In the genomic region with DNA sequence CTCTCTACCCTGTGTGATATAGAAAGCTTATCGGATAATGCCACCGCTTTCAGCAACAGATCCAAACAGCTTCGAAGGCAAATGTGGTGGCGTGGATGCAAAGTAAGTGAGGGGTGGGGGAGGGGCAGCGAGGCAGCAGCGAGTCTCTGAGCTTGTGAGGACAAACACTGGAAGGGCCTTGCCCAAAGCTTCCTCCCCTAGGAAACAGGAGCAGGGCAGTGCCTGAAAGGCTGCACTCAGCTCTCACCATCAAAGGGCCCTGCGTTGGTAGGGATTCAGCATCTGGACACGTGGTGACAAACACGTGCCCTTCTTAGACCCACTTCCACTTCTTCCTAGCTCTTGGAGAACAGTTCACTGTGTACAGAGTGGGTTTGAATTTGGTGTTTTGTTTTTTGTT, we compare ENCODE assay signal across 8 mouse cellular contexts. TPM values are rescaled to one million over a fixed set of nuclear protein-coding genes. Genes with fewer than 3 reads are reported as not detected.
DNase-seq lines count a peak whose midpoint lies in the region; ATAC-seq lines count a peak whose summit lies in the region.

No protein-coding gene starts in this region.

- peaks cover 12% of the 10 kb centered on the region for H3K4me1 ChIP-seq in forebrain, embryonic 10.5 days
- no peaks in the 10 kb centered on the region; the same call in 1 of the 2 replicates for H3K4me1 ChIP-seq in hindbrain, embryonic 14.5 days (replicated peaks; ENCODE audit: control insufficient read depth, insufficient read depth, low read length)
- H3K4me1 ChIP-seq in midbrain, embryonic 16.5 days (ENCODE audit: control insufficient read depth, insufficient read depth, low read length) = peaks cover 5% of the 10 kb centered on the region

- no peaks in the 10 kb centered on the region for H3K27me3 ChIP-seq in forebrain, embryonic 10.5 days (ENCODE audit: poor library complexity, severe bottlenecking)
- no peaks in the 10 kb centered on the region for H3K27me3 ChIP-seq in hindbrain, embryonic 14.5 days (ENCODE audit: control insufficient read depth, insufficient read depth, low read length)
- no peaks in the 10 kb centered on the region for H3K27me3 ChIP-seq in midbrain, embryonic 16.5 days (ENCODE audit: control insufficient read depth, insufficient read depth, low read depth, low read length)

- peak; percentile 77; the same call in 1 of the 2 replicates for ATAC-seq in hindbrain, embryonic 14.5 days (ENCODE audit: low FRiP score)
- ATAC-seq in midbrain, embryonic 16.5 days = peak; percentile 81

- H3K9ac ChIP-seq in hindbrain, embryonic 14.5 days = no peak overlapping the region
- no peak overlapping the region for H3K9ac ChIP-seq in midbrain, embryonic 16.5 days (ENCODE audit: low read depth, low read length)

- 5% methylated on average over 9 of the region's 9 CpGs for WGBS in forebrain, embryonic 10.5 days
- WGBS in hindbrain, embryonic 14.5 days = 4% methylated on average over 9 of the region's 9 CpGs
- WGBS in midbrain, embryonic 16.5 days = 4% methylated on average over 9 of the region's 9 CpGs

- peak overlapping the region; percentile 72 for H3K27ac ChIP-seq in forebrain, embryonic 10.5 days
- H3K27ac ChIP-seq in hindbrain, embryonic 14.5 days = no peak overlapping the region
- no peak overlapping the region for H3K27ac ChIP-seq in midbrain, embryonic 16.5 days (ENCODE audit: low read length)

- H3K36me3 ChIP-seq in forebrain, embryonic 10.5 days (replicated peaks) = peaks cover 12% of the 10 kb centered on the region
- H3K36me3 ChIP-seq in hindbrain, embryonic 14.5 days (replicated peaks; ENCODE audit: control insufficient read depth, insufficient read depth) = peaks cover 25% of the 10 kb centered on the region; the same call in 1 of the 2 replicates
- peaks cover 6% of the 10 kb centered on the region; the same call in 1 of the 2 replicates for H3K36me3 ChIP-seq in midbrain, embryonic 16.5 days (ENCODE audit: control insufficient read depth, insufficient read depth, low read length)

- intact Hi-C loops in left cerebral cortex, postnatal 14 days (cut with DNase I) = no loop called here
- intact Hi-C loops in left cerebral cortex, postnatal 36 days (cut with DNase I) = no loop called here

- peak; percentile 21 to 38 for DNase-seq in left cerebral cortex, postnatal 14 days (ENCODE audit: low spot score in 2 of 2)
- no peak for DNase-seq in left cerebral cortex, postnatal 36 days (ENCODE audit: low spot score in 2 of 2)
- peak; percentile 56 for DNase-seq in forebrain, embryonic 10.5 days (ENCODE audit: extremely low spot score, low spot score)
- DNase-seq in hindbrain, embryonic 14.5 days (ENCODE audit: low spot score) = no peak
- DNase-seq in layer of hippocampus, adult 11-12 months (ENCODE audit: low spot score) = no peak
- DNase-seq in thymus, postnatal 0 days (ENCODE audit: low spot score) = no peak
- no peak for DNase-seq in frontal cortex, postnatal 14 days (ENCODE audit: low spot score in 2 of 2)

- no peaks in the 10 kb centered on the region for H3K9me3 ChIP-seq in forebrain, embryonic 10.5 days
- H3K9me3 ChIP-seq in hindbrain, embryonic 14.5 days (ENCODE audit: control insufficient read depth, low read length) = no peaks in the 10 kb centered on the region
- H3K9me3 ChIP-seq in midbrain, embryonic 16.5 days (replicated peaks; ENCODE audit: control insufficient read depth, low read length, poor library complexity, severe bottlenecking) = no peaks in the 10 kb centered on the region

- no peak overlapping the region for H3K4me2 ChIP-seq in hindbrain, embryonic 14.5 days (replicated peaks)
- H3K4me2 ChIP-seq in midbrain, embryonic 16.5 days (ENCODE audit: low read length) = no peak overlapping the region

- no peak overlapping the region for H3K4me3 ChIP-seq in forebrain, embryonic 10.5 days
- no peak overlapping the region for H3K4me3 ChIP-seq in hindbrain, embryonic 14.5 days (replicated peaks; ENCODE audit: low read length)
- no peak overlapping the region for H3K4me3 ChIP-seq in midbrain, embryonic 16.5 days (ENCODE audit: low read depth, low read length)

RNA-seq across cellular contexts. Expression of gene Vamp4, which starts 19.1 kb away (rescaled TPM):
- total RNA-seq in left cerebral cortex, postnatal 14 days (2021) = 10 to 100 TPM; 97.6 to 98.3 TPM
- 100 to 1,000 TPM in 1 of 2 experiments, 10 to 100 TPM in 1; 99.2 to 117 TPM for total RNA-seq in left cerebral cortex, postnatal 36 days (2021)
- 49.0 and 49.2 TPM in 2 replicates for polyA plus RNA-seq in forebrain, embryonic 10.5 days (2016; fragmentation: Nextera tagmentation; extraction: Ambion mirVana)
- polyA plus RNA-seq in hindbrain, embryonic 14.5 days (2014; fragmentation: Nextera tagmentation; extraction: Ambion mirVana) = 70.6 and 80.0 TPM in 2 replicates
- 87.6 and 88.8 TPM in 2 replicates for polyA plus RNA-seq in midbrain, embryonic 16.5 days (2015; fragmentation: Nextera tagmentation; extraction: Ambion mirVana)
- polyA plus RNA-seq in thymus, postnatal 0 days (2015; fragmentation: Nextera tagmentation; extraction: Ambion mirVana) = 81.2 and 81.7 TPM in 2 replicates

RNA-seq across cellular contexts. Expression of gene Mettl13, which starts 41.1 kb away (rescaled TPM):
- 10 to 100 TPM; 10.6 to 11.8 TPM for total RNA-seq in left cerebral cortex, postnatal 14 days (2021)
- 10 to 100 TPM; 12.5 to 12.6 TPM for total RNA-seq in left cerebral cortex, postnatal 36 days (2021)
- 32.8 and 34.8 TPM in 2 replicates for polyA plus RNA-seq in forebrain, embryonic 10.5 days (2016; fragmentation: Nextera tagmentation; extraction: Ambion mirVana)
- polyA plus RNA-seq in hindbrain, embryonic 14.5 days (2014; fragmentation: Nextera tagmentation; extraction: Ambion mirVana) = 11.8 and 12.2 TPM in 2 replicates
- 18.0 and 20.1 TPM in 2 replicates for polyA plus RNA-seq in midbrain, embryonic 16.5 days (2015; fragmentation: Nextera tagmentation; extraction: Ambion mirVana)
- 17.7 and 17.9 TPM in 2 replicates for polyA plus RNA-seq in thymus, postnatal 0 days (2015; fragmentation: Nextera tagmentation; extraction: Ambion mirVana)

RNA-seq across cellular contexts. Expression of gene Myoc, which starts 49.5 kb away (rescaled TPM):
- total RNA-seq in left cerebral cortex, postnatal 14 days (2021) = 1 to 10 TPM; 4.0 to 7.8 TPM
- total RNA-seq in left cerebral cortex, postnatal 36 days (2021) = 1 to 10 TPM; 4.1 to 5.9 TPM
- polyA plus RNA-seq in forebrain, embryonic 10.5 days (2016; fragmentation: Nextera tagmentation; extraction: Ambion mirVana) = not detected in 2 replicates
- 0.13 TPM in 1 of 2 replicates, not detected in the other for polyA plus RNA-seq in hindbrain, embryonic 14.5 days (2014; fragmentation: Nextera tagmentation; extraction: Ambion mirVana)
- polyA plus RNA-seq in midbrain, embryonic 16.5 days (2015; fragmentation: Nextera tagmentation; extraction: Ambion mirVana) = not detected in 2 replicates
- 0.23 and 0.24 TPM in 2 replicates for polyA plus RNA-seq in thymus, postnatal 0 days (2015; fragmentation: Nextera tagmentation; extraction: Ambion mirVana)

Comparison
In these comparisons a context has a peak if more than half of its experiments do, and no peak if none do; other contexts are left out.
1. DNase-seq: peak in left cerebral cortex, postnatal 14 days (2 of 2) and forebrain, embryonic 10.5 days (single experiment); none in left cerebral cortex, postnatal 36 days (0 of 2), hindbrain, embryonic 14.5 days (single experiment), layer of hippocampus, adult 11-12 months (single experiment), thymus, postnatal 0 days (single experiment) and frontal cortex, postnatal 14 days (0 of 2).